Mouse (Mus musculus) heart, postnatal 25 days (tissue): ENCODE results near the gene Nutf2-ps1. TPM values are rescaled to one million over a fixed set of nuclear protein-coding genes. Genes with fewer than 3 reads are reported as not detected.

Source experiments
- DNase-seq: peaks from one replicate; pipeline ENCODE4 v3.0.0; 2022; ENCODE audit warnings: low spot score
- intact Hi-C: fragments of 180-260 bp; cut with DNase I; formaldehyde crosslinking; loops from one replicate; pipeline ENCODE4 v1.15.1; 2025
- total RNA-seq, 2 experiments: library from RNA; stranded (reverse); gene quantifications; 2 replicates each; pipeline ENCODE4 v1.2.3; 2021

The Nutf2-ps1 gene
- total RNA-seq, 2 experiments from 2014 or later = 83.1 to 93.2 TPM

GRCm38 (mm10) chr19:53571501-53572428, 17.1 kb downstream of the Nutf2-ps1 start:
- no peak for DNase-seq
- intact Hi-C loops = no loop called here

GRCm38 (mm10) chr19:53571056-53571455, 17.8 kb downstream of the Nutf2-ps1 start:
- intact Hi-C loops = no loop called here
- DNase-seq = no peak

DNA sequence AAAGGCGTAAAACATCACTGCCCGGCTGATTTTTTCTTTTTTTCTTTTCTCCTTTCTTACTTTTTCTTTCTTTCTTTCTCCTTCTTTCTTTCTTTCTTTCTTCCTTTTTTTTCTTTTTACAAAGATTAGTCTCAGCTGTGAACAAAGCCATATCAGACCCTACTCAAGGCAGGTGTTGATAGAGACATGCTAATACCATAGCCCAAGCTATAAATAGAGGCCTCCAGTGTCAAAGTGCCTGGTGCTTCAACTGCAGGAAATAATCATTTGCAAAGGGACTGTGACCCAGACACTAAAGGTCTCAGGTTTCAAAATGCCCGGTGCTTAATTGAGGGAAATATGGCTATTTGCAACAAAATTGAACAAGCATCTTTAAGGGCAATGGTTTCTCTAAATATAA, 20.3 kb downstream of the Nutf2-ps1 start:
- intact Hi-C loops = no loop called here

GRCm38 (mm10) chr19:53567864-53568263, 21.0 kb downstream of the Nutf2-ps1 start:
- intact Hi-C loops = no loop called here
- DNase-seq = no peak

More for the DNA sequence above, 20.3 kb downstream of the Nutf2-ps1 start:
- DNase-seq = no peak

GRCm38 (mm10) chr19:53565565-53566277, 23.1 kb downstream of the Nutf2-ps1 start:
- no peak for DNase-seq
- intact Hi-C loops = no loop called here

GRCm38 (mm10) chr19:53564174-53564573, 24.7 kb downstream of the Nutf2-ps1 start:
- intact Hi-C loops = no loop called here
- no peak for DNase-seq

DNA sequence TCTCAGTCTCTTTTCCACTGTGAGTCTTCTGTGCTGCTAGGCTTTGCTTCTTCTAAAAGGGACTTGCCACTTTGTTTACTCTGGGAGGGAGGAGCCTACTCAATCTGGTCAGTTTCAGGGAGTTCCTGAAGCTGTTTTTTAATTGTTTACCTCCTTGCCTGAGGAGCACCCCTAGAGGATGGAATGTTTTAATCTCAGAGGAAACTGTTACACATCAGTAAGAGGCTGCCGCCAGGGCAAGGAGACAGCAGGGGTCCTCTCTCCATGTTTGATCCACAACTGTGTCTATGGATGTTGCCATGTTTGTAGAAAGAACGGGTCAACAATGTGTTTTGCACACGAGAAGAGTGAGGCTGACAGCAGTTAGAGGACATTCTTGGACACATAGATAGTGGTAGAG, 28.4 kb downstream of the Nutf2-ps1 start:
- intact Hi-C loops = no loop called here
- DNase-seq = no peak

DNA sequence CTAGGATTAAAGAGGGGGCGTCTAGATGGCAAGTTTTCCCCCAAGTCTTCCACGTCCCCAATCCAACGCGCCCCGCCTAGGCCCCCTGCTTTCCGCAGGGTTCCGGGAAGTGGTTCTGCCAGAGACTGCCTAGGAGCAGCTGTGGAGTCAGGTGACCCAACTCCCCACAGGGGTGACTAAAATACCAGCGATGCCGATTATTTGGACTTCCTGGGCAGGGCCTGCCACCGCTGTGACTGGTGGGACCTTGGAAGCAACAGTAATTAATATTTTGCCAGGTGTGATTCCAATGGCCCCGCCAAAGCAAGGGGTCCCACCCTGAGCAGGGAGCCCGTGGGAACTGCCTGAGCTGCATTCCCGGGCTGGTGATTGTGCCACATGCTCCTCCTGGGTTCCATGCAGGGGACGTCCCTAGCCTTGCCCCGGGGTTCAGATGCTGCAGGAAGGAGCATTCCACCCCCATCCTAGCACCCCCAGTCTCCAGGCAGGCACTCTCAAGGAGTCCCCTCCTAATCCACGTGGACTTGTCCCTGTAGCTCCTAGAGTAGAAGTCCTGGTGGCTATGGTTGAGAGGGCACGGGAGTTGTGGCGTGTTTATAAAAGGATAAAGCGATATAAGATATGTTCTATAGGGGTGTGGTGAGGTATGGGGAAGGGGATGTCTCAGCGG, 31.5 kb downstream of the Nutf2-ps1 start:
- intact Hi-C loops = no loop called here
- no peak for DNase-seq

- DNase-seq = no peak
- intact Hi-C loops = no loop called here
Measured at GRCm38 (mm10) chr19:53556841-53557240, 32.0 kb downstream of the Nutf2-ps1 start.

DNA sequence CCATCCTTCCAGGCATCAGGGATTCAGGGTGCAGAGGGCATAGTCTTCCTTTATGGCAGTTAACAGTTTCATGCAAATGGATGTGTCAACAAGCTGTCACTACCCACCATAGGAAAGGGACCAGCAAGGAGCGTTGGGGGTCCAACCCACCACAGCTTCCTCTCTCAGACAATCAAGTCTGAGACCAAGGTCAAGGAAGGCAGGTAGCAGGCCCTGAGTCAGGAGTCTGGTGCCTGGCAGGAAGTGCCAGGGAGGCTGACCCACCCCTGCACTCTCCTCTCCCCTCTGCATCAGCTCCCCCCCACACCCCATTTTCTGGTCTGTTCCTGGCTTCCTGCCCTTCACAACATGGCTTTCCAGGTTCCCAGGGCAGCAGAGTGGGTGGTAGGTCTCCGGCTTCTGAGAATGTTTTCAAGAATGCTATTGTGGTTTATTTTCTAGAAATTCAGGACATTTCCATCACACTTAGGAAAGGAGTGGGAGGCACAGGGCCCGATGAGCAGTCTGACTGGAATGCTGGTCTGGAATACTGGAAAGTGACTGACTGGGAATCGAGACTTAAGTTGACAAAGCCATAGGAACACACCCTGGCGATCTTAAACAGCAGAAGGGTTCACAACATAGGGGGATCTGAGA, 33.8 kb downstream of the Nutf2-ps1 start:
- no peak for DNase-seq
- intact Hi-C loops = loop anchor here (1.0 kb wide), 1 partner anchor 24 kb away; no protein-coding TSS in a partner anchor

DNA sequence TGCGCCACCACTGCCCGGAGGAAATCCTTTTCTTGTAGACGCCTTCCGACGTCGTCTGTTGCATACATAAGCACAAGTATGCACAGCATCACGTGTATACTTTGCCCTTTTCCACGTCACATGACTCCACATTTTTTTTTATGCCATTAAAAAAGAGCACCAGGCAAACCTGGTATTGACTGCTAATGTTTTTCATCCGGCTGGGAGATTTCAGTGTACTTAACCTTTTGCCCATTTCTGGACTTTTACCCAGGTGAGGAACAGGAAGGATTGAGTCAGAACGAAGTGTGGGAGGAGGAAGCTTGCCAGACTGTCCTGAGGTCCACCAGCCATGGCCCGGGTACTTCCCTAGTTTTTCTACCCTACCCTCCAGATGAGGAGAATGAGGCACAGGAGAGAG, 34.5 kb downstream of the Nutf2-ps1 start:
- intact Hi-C loops = no loop called here
- no peak for DNase-seq

DNA sequence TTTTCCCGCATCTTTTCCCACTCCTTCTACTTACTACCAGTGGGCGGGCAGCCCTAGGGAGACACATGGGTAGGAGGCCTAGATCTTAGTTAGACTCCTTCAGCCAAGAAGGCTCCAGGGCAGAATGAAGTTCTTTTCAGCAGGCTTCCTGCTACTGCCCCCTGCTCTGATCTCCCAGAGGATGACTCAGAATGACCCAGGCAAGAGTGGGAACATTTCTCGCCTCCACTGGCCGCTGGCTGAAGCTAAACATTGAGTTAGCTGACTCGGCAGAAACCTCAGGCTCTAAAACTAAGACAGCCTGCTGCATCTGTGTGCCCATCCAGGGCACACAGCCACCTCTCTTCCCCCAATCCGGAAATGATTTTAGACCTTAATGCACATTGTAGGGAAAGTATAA, 36.1 kb downstream of the Nutf2-ps1 start:
- intact Hi-C loops = no loop called here
- DNase-seq = no peak

GRCm38 (mm10) chr19:53552216-53552786, 36.6 kb downstream of the Nutf2-ps1 start:
- no peak for DNase-seq
- intact Hi-C loops = no loop called here

DNA sequence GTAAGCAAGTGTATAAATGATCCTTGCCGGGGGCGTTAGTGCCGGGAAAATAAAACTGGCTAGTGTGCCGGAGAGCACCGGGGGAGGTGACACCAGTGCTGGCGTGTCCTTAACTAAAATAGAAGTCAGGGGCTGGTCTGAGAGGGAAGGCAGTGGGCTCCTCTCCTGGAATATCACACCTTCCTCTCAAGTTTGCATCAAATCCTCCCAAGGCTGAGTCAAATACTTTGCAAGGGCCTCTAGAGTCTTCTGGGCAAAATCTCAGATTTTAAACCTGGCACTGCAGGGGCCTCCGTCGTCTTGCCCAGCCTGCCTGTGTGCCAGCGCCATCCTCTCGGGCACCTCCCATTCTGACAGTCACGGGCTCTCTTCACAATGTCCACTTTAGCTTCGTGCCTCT, 37.9 kb downstream of the Nutf2-ps1 start:
- intact Hi-C loops = no loop called here
- DNase-seq = no peak

DNA sequence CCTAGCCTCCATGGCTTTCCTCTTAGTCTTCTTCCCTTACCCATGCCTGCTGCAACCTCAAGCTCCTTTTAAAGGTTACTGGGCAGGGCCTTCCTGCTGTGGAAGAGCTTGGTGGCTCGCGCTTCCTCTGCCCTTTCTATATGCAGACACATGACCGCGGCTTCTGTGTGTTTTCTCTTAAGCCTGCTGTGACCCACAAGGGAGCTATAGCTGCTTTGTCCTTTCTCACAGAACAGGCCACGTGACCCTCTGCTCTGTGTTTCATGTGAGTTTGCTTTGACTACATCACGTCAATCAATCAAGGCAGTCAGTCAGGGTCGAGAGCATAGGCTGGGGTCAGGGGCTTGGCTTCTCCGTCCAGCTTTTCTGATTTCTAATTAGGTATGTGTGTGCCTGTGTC, 41.3 kb downstream of the Nutf2-ps1 start:
- intact Hi-C loops = no loop called here
- DNase-seq = no peak

DNA sequence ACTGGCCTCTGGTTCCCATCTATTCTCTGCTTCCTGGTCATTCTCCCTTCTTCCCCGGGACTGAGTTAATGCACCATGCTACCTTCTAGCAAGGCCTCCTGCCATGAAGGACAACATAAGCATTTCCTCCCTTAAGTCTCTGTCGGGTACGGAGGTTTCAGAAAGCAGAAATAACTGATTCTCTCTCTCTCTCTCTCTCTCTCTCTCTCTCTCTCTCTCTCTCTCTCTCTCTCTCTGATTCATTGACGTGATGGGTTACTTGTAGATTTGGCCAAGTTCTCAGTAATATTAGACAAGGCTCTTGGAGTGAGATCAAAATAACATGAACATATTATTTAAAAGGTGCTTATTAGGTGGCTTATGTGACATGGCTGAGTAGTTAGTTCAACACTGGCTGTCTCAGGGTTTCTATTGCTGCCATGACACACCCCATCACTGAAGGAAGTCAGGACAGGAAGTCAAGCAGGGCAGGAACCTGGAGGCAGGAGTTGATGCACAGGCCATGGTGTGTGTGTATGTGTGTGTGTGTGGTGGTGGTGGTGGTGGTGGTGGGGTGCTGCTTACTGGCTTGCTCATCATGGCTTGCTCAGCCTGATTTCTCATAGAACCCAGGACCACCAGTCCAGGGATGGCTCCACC, 43.8 kb downstream of the Nutf2-ps1 start:
- intact Hi-C loops = no loop called here

DNA sequence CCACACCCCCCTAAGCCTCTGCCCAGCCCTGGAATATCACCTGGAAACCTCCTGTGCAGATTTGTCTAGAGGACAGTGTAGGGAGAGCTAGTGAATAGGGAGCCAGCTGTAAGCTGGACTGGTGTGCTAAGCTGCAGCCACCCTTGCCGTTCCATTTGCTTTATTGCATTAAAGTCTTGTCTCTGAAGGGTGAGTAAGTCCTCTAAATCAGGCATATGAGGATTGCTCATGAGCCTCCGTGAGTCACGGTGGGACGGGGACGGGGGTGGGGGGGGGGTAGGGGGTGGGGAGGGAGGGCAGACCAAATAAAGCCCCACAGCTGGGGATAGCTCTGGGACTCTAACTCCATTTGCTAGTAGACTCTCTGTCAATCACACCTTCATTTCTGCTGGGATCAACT, 45.3 kb downstream of the Nutf2-ps1 start:
- intact Hi-C loops = no loop called here
- no peak for DNase-seq

More for the DNA sequence above, 43.8 kb downstream of the Nutf2-ps1 start:
- no peak for DNase-seq

DNA sequence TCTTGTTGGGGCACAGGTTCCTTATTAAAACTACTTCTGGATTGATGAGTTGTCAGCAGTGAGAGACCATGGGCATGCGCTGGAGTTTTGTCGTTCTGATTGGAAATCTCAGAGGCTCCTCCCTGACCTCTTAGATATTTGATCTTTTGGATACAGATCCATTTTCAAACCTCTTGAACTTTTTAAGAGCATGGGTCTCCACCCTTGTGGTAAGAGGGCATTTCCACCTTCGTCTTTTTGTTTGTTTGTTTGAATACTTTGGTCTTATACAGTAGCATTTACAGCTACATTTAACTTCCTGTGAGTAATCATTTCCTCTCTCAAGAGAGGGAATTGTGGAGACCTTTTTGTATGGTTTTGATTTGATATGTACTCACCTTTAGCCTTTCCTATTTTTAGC, 49.6 kb downstream of the Nutf2-ps1 start:
- intact Hi-C loops = no loop called here
- DNase-seq = no peak

DNA sequence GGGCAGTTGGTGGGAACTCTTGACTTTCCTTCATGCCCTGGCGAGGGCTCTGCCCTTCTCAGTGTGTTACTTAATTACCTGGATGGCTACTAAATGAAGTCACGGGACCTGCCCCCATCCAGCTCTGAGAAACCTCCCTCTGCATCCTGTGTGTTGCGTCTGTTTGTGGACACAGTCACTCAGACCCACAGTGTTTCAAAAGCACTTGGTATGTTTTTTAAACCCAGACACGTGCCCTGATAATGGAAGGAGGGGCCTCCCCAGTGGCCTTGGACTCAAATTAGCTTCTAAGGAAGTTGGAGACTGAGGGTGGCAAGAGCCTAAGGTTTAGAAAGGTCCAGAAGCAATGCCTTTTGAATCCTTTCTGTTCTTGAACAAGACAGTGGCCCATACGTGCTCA, 50.1 kb downstream of the Nutf2-ps1 start:
- intact Hi-C loops = no loop called here

More for the DNA sequence above, 50.1 kb downstream of the Nutf2-ps1 start:
- DNase-seq = no peak
